Comparison of ENCODE assay signal across 17 mouse cellular contexts in genomic region chr3:140088019-140088418, GRCm38 (mm10).
DNase-seq lines count a peak whose midpoint lies in the region; ATAC-seq lines count a peak whose summit lies in the region.
"Had no signal": no experiment of that assay in that cellular context is flagged by ENCODE, and none has a peak within 500 bp of the region (broad histone marks: within the 10 kb centered on the region; RNA-seq: fewer than 3 reads in every experiment).

No protein-coding gene starts in this region.

- no peak for DNase-seq in frontal cortex, postnatal 36 days (ENCODE audit: low spot score in 2 of 2)
- peak; percentile 35 for DNase-seq in brain, adult 2 months (ENCODE audit: low read depth, low spot score)
- no peak for DNase-seq in B cell, adult 2 months
- DNase-seq in gastrocnemius, adult 8-10 months (ENCODE audit: low spot score in 2 of 2), result no peak
- DNase-seq: adrenal gland, adult 2 months; adrenal gland, postnatal 10 days; adrenal gland, postnatal 25 days; cerebellum, adult 11-12 months; cerebellum, adult 2 months; cerebellum, adult 9-10 months; cerebellum, postnatal 10 days; cerebellum, postnatal 25 days; forebrain, postnatal 0 days had no signal

- ATAC-seq in frontal cortex, adult (ENCODE audit: low TSS enrichment), result peak; percentile 56
- ATAC-seq: CD4-positive, CD25-positive, alpha-beta regulatory T cell, adult 4 months; forebrain, embryonic 13.5 days; forebrain, embryonic 15.5 days; forebrain, postnatal 0 days had no signal
